Mouse (Mus musculus) liver, embryonic 15.5 days (tissue): ENCODE data around the gene Rac1. TPM values are rescaled to one million over a fixed set of nuclear protein-coding genes. Genes with fewer than 3 reads are reported as not detected.

ENCODE experiments used
- polyA plus RNA-seq: library from polyadenylated mRNA; unstranded; fragments of >200 nt; fragmentation: Nextera tagmentation; extraction: Ambion mirVana; gene quantifications from 2 replicates; pipeline ENCODE4 v1.2.1, GENCODE M21; 2015

Rac1 gene
- polyA plus RNA-seq, 1 experiment from 2014 or later = 162 TPM

Other genes with a start within 250 kb of the Rac1 start
- gene Zfp853, start 234.4 kb downstream of the Rac1 start, polyA plus RNA-seq = not detected in 2 replicates
- gene E130309D02Rik, start 212.7 kb downstream of the Rac1 start, polyA plus RNA-seq = 21.8 and 23.2 TPM in 2 replicates
- 24.9 and 26.1 TPM in 2 replicates for gene Zdhhc4, start 198.8 kb downstream of the Rac1 start, polyA plus RNA-seq
- gene Grid2ip, start 170.7 kb downstream of the Rac1 start, polyA plus RNA-seq = not detected in 2 replicates
- gene Kdelr2, start 124.2 kb downstream of the Rac1 start, polyA plus RNA-seq = 134 and 140 TPM in 2 replicates
- 8.3 and 9.3 TPM in 2 replicates for gene Daglb, start 63.5 kb downstream of the Rac1 start, polyA plus RNA-seq
- gene Cyth3, start 94.4 kb upstream of the Rac1 start, polyA plus RNA-seq = 35.7 and 37.5 TPM in 2 replicates
- 3.4 TPM in 2 replicates for gene Usp42, start 204.2 kb upstream of the Rac1 start, polyA plus RNA-seq